Mouse (Mus musculus) hematopoietic stem cell, adult 5-6 weeks (primary cell): ENCODE results near the gene Morf4l1. TPM values are rescaled to one million over a fixed set of nuclear protein-coding genes. Genes with fewer than 3 reads are reported as not detected.
A peak's percentile ranks its signal among the peaks of the same experiment; 100 is the strongest.

Source experiments
- ATAC-seq, 2 experiments: fragments of 125-278 bp in 1 of 2; replicated peaks in 1 of 2; 2 replicates each; pipeline ENCODE4 v1.8.0; 2016 to 2017; ENCODE audit warnings: inconsistent platforms in 2 of 2, mild to moderate bottlenecking in 2 of 2, moderate number of reproducible peaks in 2 of 2, low read depth in 1 of 2, moderate TSS enrichment in 1 of 2; ENCODE audit not compliant: low FRiP score in 2 of 2, poor library complexity in 2 of 2, severe bottlenecking in 2 of 2, insufficient read depth in 1 of 2, low TSS enrichment in 1 of 2
- total RNA-seq: library from RNA; stranded (forward); fragments of 172-1452, 232-1000 nt; gene quantifications from 2 replicates; pipeline ENCODE4 v1.2.3, GENCODE M21; 2017

The Morf4l1 gene
- 276 and 334 TPM in 2 replicates for total RNA-seq

GRCm38 (mm10) chr9:90114567-90115307, at the start of gene Morf4l1:
Gene Morf4l1, minus strand, starts transcription at chr9:90114774.
- peak; percentile 90 to 92 for ATAC-seq

- ATAC-seq, result peak; percentile 13 to 27; a peak in 1 of 4 replicates
These were observed 49.1 kb upstream of the Morf4l1 start for GRCm38 (mm10) chr9:90163749-90164095.

- peak; percentile 44 to 46 for ATAC-seq
These were observed 48.6 kb upstream of the Morf4l1 start, which contains the start of gene Adamts7 for GRCm38 (mm10) chr9:90162926-90163748. Gene Adamts7, plus strand, starts transcription at chr9:90163069.

- ATAC-seq, result peak; percentile 78 to 85
These were observed 47.8 kb upstream of the Morf4l1 start for GRCm38 (mm10) chr9:90162243-90162925.

GRCm38 (mm10) chr9:90146869-90147268, 32.3 kb upstream of the Morf4l1 start:
- ATAC-seq, result no peak

- ATAC-seq, result no peak
These were observed 31.2 kb upstream of the Morf4l1 start for GRCm38 (mm10) chr9:90145788-90146187.

- no peak for ATAC-seq
These were observed 22.0 kb upstream of the Morf4l1 start for GRCm38 (mm10) chr9:90136678-90136965.

GRCm38 (mm10) chr9:90135963-90136677, 21.5 kb upstream of the Morf4l1 start:
- no peak for ATAC-seq

- no peak for ATAC-seq
These were observed 20.9 kb upstream of the Morf4l1 start for GRCm38 (mm10) chr9:90135466-90135865.

GRCm38 (mm10) chr9:90133562-90134355, 19.2 kb upstream of the Morf4l1 start:
- no peak for ATAC-seq

GRCm38 (mm10) chr9:90128636-90129201, 14.1 kb upstream of the Morf4l1 start:
- no peak for ATAC-seq

GRCm38 (mm10) chr9:90127146-90127545, 12.6 kb upstream of the Morf4l1 start:
- ATAC-seq, result no peak

GRCm38 (mm10) chr9:90126260-90127010, 11.9 kb upstream of the Morf4l1 start:
- ATAC-seq, result peak; percentile 93 to 94

- no peak; a peak in 1 of 4 replicates for ATAC-seq
These were observed 11.0 kb upstream of the Morf4l1 start for GRCm38 (mm10) chr9:90125416-90126099.

GRCm38 (mm10) chr9:90124873-90125245, 10.3 kb upstream of the Morf4l1 start:
- ATAC-seq, result no peak
